Mouse (Mus musculus) cortical plate, adult 2 months (tissue): Measurements from ENCODE around the gene Lhx3.

Experiments
- CTCF ChIP-seq: fragments of 200-500 bp; IDR thresholded peaks from 2 replicates; pipeline ENCODE4 v1.5.1; 2011; ENCODE audit warnings: mild to moderate bottlenecking, control low read depth, low read length; ENCODE audit not compliant: insufficient read depth; ENCODE audit errors: extremely low read depth
- POLR2A ChIP-seq: fragments of 200-500 bp; IDR thresholded peaks from 2 replicates; pipeline ENCODE4 v1.6.1; 2011; ENCODE audit warnings: mild to moderate bottlenecking, low read length, control low read depth; ENCODE audit not compliant: insufficient read depth; ENCODE audit errors: extremely low read depth

DNA sequence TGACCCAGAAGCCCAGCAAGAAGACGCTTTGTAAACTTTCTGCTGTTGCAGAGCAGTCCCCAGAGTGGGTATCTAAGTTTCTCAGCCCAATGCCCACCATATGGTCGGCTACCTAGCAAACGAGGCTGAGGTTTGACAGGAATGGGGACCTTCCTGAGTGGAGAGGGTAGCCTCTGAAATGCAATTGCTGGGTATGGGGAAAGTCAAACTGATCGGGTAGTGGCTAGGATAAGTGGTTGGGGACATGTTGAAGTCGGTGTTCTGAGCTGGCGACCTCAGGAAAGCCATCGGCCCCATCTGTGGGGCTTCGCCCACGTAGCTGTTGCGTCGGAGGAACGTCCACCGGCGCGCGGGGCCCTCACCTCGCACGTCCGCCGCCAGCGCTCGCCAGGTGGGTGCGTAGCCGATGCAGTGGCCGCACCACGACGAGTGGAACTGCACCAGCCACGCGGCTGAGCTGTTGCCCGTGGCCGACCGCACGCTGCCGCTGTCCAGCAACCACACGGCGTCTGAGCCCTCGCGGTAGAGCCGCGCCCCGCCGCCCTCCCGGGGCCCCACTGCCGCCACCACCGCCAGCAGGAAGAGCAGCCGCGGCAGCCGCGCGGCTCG, 28.7 kb upstream of the Lhx3 start:
- TF ChIP-seq POLR2A (no peak), CTCF (no peak)
